Mouse (Mus musculus): ENCODE results near the gene Garem2.
"Not testable (repeated sequence)": the region's sequence is repeated elsewhere in the genome, so short reads cannot be mapped to it uniquely, and the experiment has no call there.

The Garem2 gene

GRCm38 (mm10) chr5:30104841-30105667, at the start of gene Garem2:
Garem2 (plus strand) TSS chr5:30105161.
- DNase-seq = no peak

- DNase-seq = no peak
Observed at GRCm38 (mm10) chr5:30058216-30058731, 46.7 kb upstream of the Garem2 start.

- DNase-seq = not testable (repeated sequence)
Observed at GRCm38 (mm10) chr5:30059607-30060006, 45.4 kb upstream of the Garem2 start.

- no peak for DNase-seq
Observed at GRCm38 (mm10) chr5:30067726-30068125, 37.2 kb upstream of the Garem2 start.

GRCm38 (mm10) chr5:30071677-30072076, 33.3 kb upstream of the Garem2 start:
- DNase-seq = no peak

- no peak for DNase-seq
Observed at GRCm38 (mm10) chr5:30072377-30072776, 32.6 kb upstream of the Garem2 start.

- DNase-seq = peak; percentile 49 to 54
Observed at GRCm38 (mm10) chr5:30072825-30073821, 31.8 kb upstream of the Garem2 start, which contains the start of gene Tyms. Tyms (minus strand) TSS chr5:30073617.

GRCm38 (mm10) chr5:30092701-30093100, 12.3 kb upstream of the Garem2 start:
- no peak for DNase-seq

GRCm38 (mm10) chr5:30094399-30094798, 10.6 kb upstream of the Garem2 start:
- DNase-seq = no peak

- peak; percentile 44 to 49 for DNase-seq
Observed at GRCm38 (mm10) chr5:30095731-30096130, 9.2 kb upstream of the Garem2 start.

GRCm38 (mm10) chr5:30098260-30098659, 6.7 kb upstream of the Garem2 start:
- DNase-seq = no peak

- DNase-seq = no peak
Observed at GRCm38 (mm10) chr5:30103340-30103739, 1.6 kb upstream of the Garem2 start.

- peak; percentile 40 to 51 for DNase-seq
Observed at GRCm38 (mm10) chr5:30104339-30104738, 622 bp upstream of the Garem2 start.

- DNase-seq = peak in 1 of 2 experiments; percentile 21
Observed at GRCm38 (mm10) chr5:30105668-30106300, 823 bp downstream of the Garem2 start, which contains the start of gene 3110082J24Rik. 3110082J24Rik (minus strand) TSS chr5:30106086.

GRCm38 (mm10) chr5:30106756-30107155, 1.8 kb downstream of the Garem2 start:
- no peak for DNase-seq

GRCm38 (mm10) chr5:30107186-30107585, 2.2 kb downstream of the Garem2 start:
- DNase-seq = no peak

- DNase-seq = no peak
Observed at GRCm38 (mm10) chr5:30107611-30108041, 2.7 kb downstream of the Garem2 start.

- DNase-seq = no peak
Observed at GRCm38 (mm10) chr5:30108233-30108632, 3.3 kb downstream of the Garem2 start.

- DNase-seq = no peak
Observed at GRCm38 (mm10) chr5:30109899-30110298, 4.9 kb downstream of the Garem2 start.

GRCm38 (mm10) chr5:30110371-30111060, 5.6 kb downstream of the Garem2 start:
- no peak for DNase-seq

- peak in 1 of 2 experiments; percentile 16 for DNase-seq
Observed at GRCm38 (mm10) chr5:30111126-30111525, 6.2 kb downstream of the Garem2 start.

- no peak for DNase-seq
Observed at GRCm38 (mm10) chr5:30111771-30112170, 6.8 kb downstream of the Garem2 start.

Measured in cerebellum, postnatal 36 days (tissue).